Mouse (Mus musculus) liver, postnatal 0 days (tissue): Measurements from ENCODE around the gene Ttc28.

Experiments
- CTCF ChIP-seq: sonication (generic); IDR thresholded peaks from 2 replicates; pipeline ENCODE4 v1.5.1; 2016; ENCODE audit warnings: antibody characterized with exemption, low read depth
- EP300 ChIP-seq: IDR thresholded peaks from 2 replicates; pipeline ENCODE4 v1.6.1; 2016; ENCODE audit warnings: antibody characterized with exemption, low read depth, mild to moderate bottlenecking

- TF ChIP-seq CTCF: no peak
- TF ChIP-seq EP300: no peak
Observed at GRCm38 (mm10) chr5:111022339-111022738, 142.7 kb downstream of the Ttc28 start.
